Mouse (Mus musculus) myocyte (in vitro differentiated cells): ENCODE measurements around the gene Slc20a1.

Experiments used
- CEBPB ChIP-seq: IDR thresholded peaks from 2 replicates; pipeline ENCODE4 v1.6.1; 2011; ENCODE audit warnings: mild to moderate bottlenecking, moderate library complexity; ENCODE audit not compliant: poor library complexity, insufficient read depth, severe bottlenecking
- MAX ChIP-seq: IDR thresholded peaks from one replicate; pipeline ENCODE4 v1.6.1; 2011; ENCODE audit warnings: low read depth, mild to moderate bottlenecking, control low read depth
- MYOD1 ChIP-seq, 3 experiments: IDR thresholded peaks; one replicate each; pipeline ENCODE4 v1.6.1; 2011; ENCODE audit warnings: control low read depth in 2 of 3, low read depth in 2 of 3, mild to moderate bottlenecking in 2 of 3, moderate library complexity in 1 of 3; ENCODE audit not compliant: insufficient read length in 2 of 3, control insufficient read depth in 1 of 3
- MYOG ChIP-seq, 3 experiments: IDR thresholded peaks; one replicate each; pipeline ENCODE4 v1.6.1; 2011; ENCODE audit warnings: control low read depth in 2 of 3, low read depth in 2 of 3, mild to moderate bottlenecking in 2 of 3; ENCODE audit not compliant: insufficient read length in 2 of 3, control insufficient read depth in 1 of 3, insufficient read depth in 1 of 3
- POLR2A ChIP-seq: IDR thresholded peaks from one replicate; pipeline ENCODE4 v1.6.1; 2011; ENCODE audit warnings: low read depth, mild to moderate bottlenecking, control low read depth, moderate library complexity; ENCODE audit not compliant: insufficient read length
- USF1 ChIP-seq: IDR thresholded peaks from one replicate; pipeline ENCODE4 v1.6.1; 2011; ENCODE audit warnings: low read depth, mild to moderate bottlenecking, control low read depth, moderate library complexity

DNA sequence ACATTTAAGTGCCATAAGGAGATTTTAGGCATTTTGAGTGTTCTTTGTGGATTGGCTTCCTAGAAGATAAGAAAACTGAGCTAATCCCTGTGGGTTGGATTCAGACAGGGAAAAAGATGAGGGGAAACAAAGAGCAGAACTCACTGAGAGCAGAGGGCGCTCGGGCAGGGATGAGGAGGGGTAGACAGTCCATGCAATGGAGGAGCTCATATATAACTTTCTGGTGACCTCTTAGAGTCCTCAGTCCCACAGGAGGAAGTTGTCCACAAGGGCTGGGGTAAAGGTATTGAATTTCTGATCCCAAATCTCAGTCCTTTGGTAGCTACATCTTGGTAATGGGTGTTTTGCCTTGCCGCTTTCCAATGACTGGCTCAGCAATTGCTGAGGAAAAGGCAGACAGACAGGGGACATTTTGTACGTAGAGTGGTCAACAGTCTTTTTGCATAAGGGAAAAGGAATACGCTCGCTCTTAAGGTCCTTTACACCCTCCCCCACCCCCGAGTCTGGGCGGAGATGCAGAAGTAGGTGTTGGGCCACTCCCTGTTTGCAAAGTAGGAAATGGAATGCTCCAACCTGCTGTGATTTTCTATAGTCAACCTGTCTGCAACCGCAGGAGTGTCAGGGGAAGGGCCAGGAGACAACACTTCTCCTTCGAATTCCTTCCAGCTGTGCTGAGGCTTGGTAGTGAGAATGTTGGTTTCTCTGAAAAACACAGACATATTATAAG is 20.2 kb upstream of the Slc20a1 start:
- TF ChIP-seq MYOD1 (IDR thresholded peaks at IDR 0.05; ENCODE audit: control insufficient read depth in 1 of 3, insufficient read length in 2 of 3, low read depth in 2 of 3) (no peak), CEBPB (no peak), MYOG (IDR thresholded peaks at IDR 0.05; ENCODE audit: control insufficient read depth in 1 of 3, insufficient read depth in 1 of 3, insufficient read length in 2 of 3, low read depth in 2 of 3) (no peak), POLR2A (no peak), MAX (no peak), USF1 (no peak)
